Mouse (Mus musculus): ENCODE data around the gene Gm9817. TPM values are rescaled to one million over a fixed set of nuclear protein-coding genes. Genes with fewer than 3 reads are reported as not detected.

The Gm9817 gene
- total RNA-seq, 2 experiments from 2014 or later = not detected

GRCm38 (mm10) chr13:45049261-45050020 is 29.1 kb upstream of the Gm9817 start:
- H3K27ac ChIP-seq = no peak overlapping the region
- no peak overlapping the region for H3K4me3 ChIP-seq
- intact Hi-C loops (cut with DNase I) = no loop called here
- DNase-seq (ENCODE audit: extremely low spot score in 1 of 2, low spot score in 2 of 2) = peak; percentile 32 to 33
- TF ChIP-seq CTCF (IDR thresholded peaks at IDR 0.05) = no peak

GRCm38 (mm10) chr13:45052805-45053204 is 25.7 kb upstream of the Gm9817 start:
- Histone ChIP-seq H3K27ac (no peak overlapping the region), H3K4me3 (no peak overlapping the region)
- DNase-seq (ENCODE audit: extremely low spot score in 1 of 2, low spot score in 2 of 2) = no peak
- intact Hi-C loops (cut with DNase I) = no loop called here
- no peak for TF ChIP-seq CTCF (IDR thresholded peaks at IDR 0.05)

- DNase-seq (ENCODE audit: extremely low spot score in 1 of 2, low spot score in 2 of 2) = no peak
- intact Hi-C loops (cut with DNase I) = no loop called here
- no peak for TF ChIP-seq CTCF (IDR thresholded peaks at IDR 0.05)
- Histone ChIP-seq H3K27ac (no peak overlapping the region), H3K4me3 (no peak overlapping the region)
These were observed 24.6 kb upstream of the Gm9817 start for GRCm38 (mm10) chr13:45053843-45054242.

- DNase-seq (ENCODE audit: extremely low spot score in 1 of 2, low spot score in 2 of 2) = no peak
These were observed 19.3 kb upstream of the Gm9817 start for GRCm38 (mm10) chr13:45059206-45059605.

GRCm38 (mm10) chr13:45063146-45063545 is 15.3 kb upstream of the Gm9817 start:
- intact Hi-C loops (cut with DNase I) = no loop called here
- H3K27ac ChIP-seq = no peak overlapping the region
- no peak for TF ChIP-seq CTCF (IDR thresholded peaks at IDR 0.05)
- DNase-seq (ENCODE audit: extremely low spot score in 1 of 2, low spot score in 2 of 2) = no peak
- no peak overlapping the region for H3K4me3 ChIP-seq

More at GRCm38 (mm10) chr13:45059206-45059605, 19.3 kb upstream of the Gm9817 start:
- Histone ChIP-seq H3K4me3 (no peak overlapping the region), H3K27ac (no peak overlapping the region)
- intact Hi-C loops (cut with DNase I) = no loop called here
- TF ChIP-seq CTCF (IDR thresholded peaks at IDR 0.05) = no peak

- DNase-seq (ENCODE audit: extremely low spot score in 1 of 2, low spot score in 2 of 2) = no peak
- intact Hi-C loops (cut with DNase I) = no loop called here
- no peak for TF ChIP-seq CTCF (IDR thresholded peaks at IDR 0.05)
- Histone ChIP-seq H3K27ac (no peak overlapping the region), H3K4me3 (no peak overlapping the region)
These were observed 13.5 kb upstream of the Gm9817 start for GRCm38 (mm10) chr13:45064951-45065350.

GRCm38 (mm10) chr13:45070366-45070765 is 8.1 kb upstream of the Gm9817 start:
- no peak for DNase-seq (ENCODE audit: extremely low spot score in 1 of 2, low spot score in 2 of 2)
- Histone ChIP-seq H3K27ac (no peak overlapping the region), H3K4me3 (no peak overlapping the region)
- TF ChIP-seq CTCF (IDR thresholded peaks at IDR 0.05) = no peak
- intact Hi-C loops (cut with DNase I) = no loop called here

GRCm38 (mm10) chr13:45075012-45075411 is 3.5 kb upstream of the Gm9817 start:
- TF ChIP-seq CTCF (IDR thresholded peaks at IDR 0.05) = no peak
- Histone ChIP-seq H3K4me3 (no peak overlapping the region), H3K27ac (no peak overlapping the region)
- no peak for DNase-seq (ENCODE audit: extremely low spot score in 1 of 2, low spot score in 2 of 2)
- intact Hi-C loops (cut with DNase I) = no loop called here

- Histone ChIP-seq H3K4me3 (no peak overlapping the region), H3K27ac (no peak overlapping the region)
- intact Hi-C loops (cut with DNase I) = no loop called here
- no peak for DNase-seq (ENCODE audit: extremely low spot score in 1 of 2, low spot score in 2 of 2)
- no peak for TF ChIP-seq CTCF (IDR thresholded peaks at IDR 0.05)
These were observed 2.8 kb upstream of the Gm9817 start for GRCm38 (mm10) chr13:45075715-45076114.

GRCm38 (mm10) chr13:45080771-45081170 is 2.3 kb downstream of the Gm9817 start:
- intact Hi-C loops (cut with DNase I) = no loop called here
- no peak for DNase-seq (ENCODE audit: extremely low spot score in 1 of 2, low spot score in 2 of 2)
- no peak overlapping the region for H3K4me3 ChIP-seq
- no peak for TF ChIP-seq CTCF (IDR thresholded peaks at IDR 0.05)
- no peak overlapping the region for H3K27ac ChIP-seq

- no peak for DNase-seq (ENCODE audit: extremely low spot score in 1 of 2, low spot score in 2 of 2)
- no peak for TF ChIP-seq CTCF (IDR thresholded peaks at IDR 0.05)
- no peak overlapping the region for H3K27ac ChIP-seq
- no peak overlapping the region for H3K4me3 ChIP-seq
- intact Hi-C loops (cut with DNase I) = no loop called here
These were observed 5.2 kb downstream of the Gm9817 start for GRCm38 (mm10) chr13:45083696-45084095.

- TF ChIP-seq CTCF (IDR thresholded peaks at IDR 0.05) = no peak
These were observed 10.3 kb downstream of the Gm9817 start for GRCm38 (mm10) chr13:45088796-45089221.

GRCm38 (mm10) chr13:45089846-45090245 is 11.4 kb downstream of the Gm9817 start:
- TF ChIP-seq CTCF (IDR thresholded peaks at IDR 0.05) = no peak
- no peak for DNase-seq (ENCODE audit: extremely low spot score in 1 of 2, low spot score in 2 of 2)
- Histone ChIP-seq H3K27ac (no peak overlapping the region), H3K4me3 (no peak overlapping the region)
- intact Hi-C loops (cut with DNase I) = no loop called here

More at GRCm38 (mm10) chr13:45088796-45089221, 10.3 kb downstream of the Gm9817 start:
- H3K27ac ChIP-seq = no peak overlapping the region
- intact Hi-C loops (cut with DNase I) = no loop called here
- DNase-seq (ENCODE audit: extremely low spot score in 1 of 2, low spot score in 2 of 2) = no peak
- no peak overlapping the region for H3K4me3 ChIP-seq

Measured in left cerebral cortex, adult 2 months (tissue).